In the genomic region with DNA sequence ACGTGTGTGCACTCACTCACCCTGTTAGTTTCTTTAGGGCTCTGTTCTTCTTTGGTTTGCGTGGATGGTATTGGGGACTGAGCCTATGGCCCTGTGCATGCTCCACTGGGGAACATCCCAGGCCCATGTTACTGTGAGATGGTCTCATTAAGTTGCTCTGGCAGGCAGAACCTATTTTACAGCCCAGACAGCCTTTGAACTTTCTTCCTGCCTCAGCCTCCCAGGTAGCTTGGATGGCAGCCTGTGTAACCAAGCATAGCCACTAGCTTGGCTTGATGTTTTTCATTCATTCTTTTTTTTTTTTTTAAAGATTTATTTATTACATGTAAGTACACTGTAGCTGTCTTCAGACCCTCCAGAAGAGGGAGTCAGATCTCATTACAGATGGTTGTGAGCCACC, we compare ENCODE assay signal across 21 mouse cellular contexts. TPM values are rescaled to one million over a fixed set of nuclear protein-coding genes. Genes with fewer than 3 reads are reported as not detected.
"Had no signal": no experiment of that assay in that cellular context is flagged by ENCODE, and none has a peak within 500 bp of the region (broad histone marks: within the 10 kb centered on the region; RNA-seq: fewer than 3 reads in every experiment).

No protein-coding gene starts in this region.

- H3K27ac ChIP-seq: hindbrain, postnatal 0 days; layer of hippocampus, adult 2 months; left cerebral cortex, adult 2 months; macrophage; midbrain, embryonic 12.5 days; midbrain, embryonic 15.5 days; neural tube, embryonic 12.5 days; neural tube, embryonic 15.5 days; stomach, postnatal 0 days had no signal

- H3K9ac ChIP-seq: lung, embryonic 14.5 days; midbrain, embryonic 12.5 days; midbrain, embryonic 15.5 days; neural tube, embryonic 12.5 days; neural tube, embryonic 15.5 days had no signal

- H3K9me3 ChIP-seq: midbrain, embryonic 12.5 days; midbrain, embryonic 15.5 days; neural tube, embryonic 12.5 days; neural tube, embryonic 15.5 days had no signal

- H3K27me3 ChIP-seq: midbrain, embryonic 12.5 days; midbrain, embryonic 15.5 days; neural tube, embryonic 12.5 days; neural tube, embryonic 15.5 days had no signal

- ATAC-seq: hindbrain, postnatal 0 days; inflammation-experienced regulatory T-cells, adult 6 months; intestine, embryonic 16.5 days; lung, postnatal 0 days; midbrain, embryonic 15.5 days had no signal

- H3K4me2 ChIP-seq: lung, embryonic 14.5 days; midbrain, embryonic 12.5 days; midbrain, embryonic 15.5 days; neural tube, embryonic 12.5 days; neural tube, embryonic 15.5 days had no signal

- H3K4me3 ChIP-seq: layer of hippocampus, adult 2 months; left cerebral cortex, adult 2 months; midbrain, embryonic 12.5 days; midbrain, embryonic 15.5 days; neural tube, embryonic 12.5 days; neural tube, embryonic 15.5 days had no signal

- DNase-seq: layer of hippocampus, adult 9-11 months; lung, embryonic 14.5 days; right cerebral cortex, adult 18-20 months; right cerebral cortex, postnatal 14 days; right cerebral cortex, postnatal 4 days; thymus, adult 2 months; thymus, postnatal 14 days; thymus, postnatal 4 days had no signal

RNA-seq across cellular contexts. Expression of a gene that starts 44.5 kb away (rescaled TPM):
- polyA plus RNA-seq: liver, adult 2 months had no signal
